Mouse (Mus musculus): ENCODE data around the gene Rps6ka1. TPM values are rescaled to one million over a fixed set of nuclear protein-coding genes. Genes with fewer than 3 reads are reported as not detected.

Rps6ka1 gene
- total and polyA plus RNA-seq, 2 experiments from 2014 or later = 20.4 to 30.9 TPM

DNA sequence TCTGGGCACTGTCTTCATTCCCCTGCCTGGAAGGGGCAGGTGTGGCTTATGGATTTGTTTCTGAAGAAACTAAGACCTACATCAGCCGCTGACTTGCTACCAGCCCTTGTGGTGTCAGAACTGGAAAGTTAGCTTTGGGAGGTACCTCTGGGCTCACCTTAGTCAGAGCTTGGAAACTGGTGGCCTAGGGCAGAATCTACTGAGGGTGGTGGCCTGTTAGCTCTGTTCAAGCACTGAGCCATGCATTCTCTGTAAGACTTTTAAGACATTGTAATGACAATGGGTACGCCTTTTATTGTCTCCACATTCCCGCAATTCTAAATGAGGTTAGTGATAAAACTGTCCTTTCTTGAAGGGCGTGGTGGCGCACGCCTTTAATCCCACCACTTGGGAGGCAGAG is 12.8 kb upstream of the Rps6ka1 start:
- no peak for ATAC-seq (ENCODE audit: low FRiP score)
- no peaks in the 10 kb centered on the region for H3K27me3 ChIP-seq (ENCODE audit: insufficient read depth, low read length)
- H3K27ac ChIP-seq (ENCODE audit: low read depth, low read length) = no peak overlapping the region
- no peak overlapping the region for H3K4me3 ChIP-seq (ENCODE audit: low read depth, low read length)
- H3K9me3 ChIP-seq (ENCODE audit: low read length) = no peaks in the 10 kb centered on the region
- no peak for DNase-seq (ENCODE audit: low spot score)
- WGBS = 90% methylated on average over 6 of the region's 6 CpGs
- TF ChIP-seq CTCF (IDR thresholded peaks at IDR 0.05) = no peak
- no peaks in the 10 kb centered on the region for H3K4me1 ChIP-seq (ENCODE audit: insufficient read depth, low read length)
- H3K4me2 ChIP-seq (ENCODE audit: low read depth, low read length, poor library complexity, severe bottlenecking) = no peak overlapping the region
- no peak overlapping the region for H3K9ac ChIP-seq (replicated peaks; ENCODE audit: low read length, poor library complexity, severe bottlenecking)
- no peaks in the 10 kb centered on the region for H3K36me3 ChIP-seq (ENCODE audit: insufficient read depth, low read length)

DNA sequence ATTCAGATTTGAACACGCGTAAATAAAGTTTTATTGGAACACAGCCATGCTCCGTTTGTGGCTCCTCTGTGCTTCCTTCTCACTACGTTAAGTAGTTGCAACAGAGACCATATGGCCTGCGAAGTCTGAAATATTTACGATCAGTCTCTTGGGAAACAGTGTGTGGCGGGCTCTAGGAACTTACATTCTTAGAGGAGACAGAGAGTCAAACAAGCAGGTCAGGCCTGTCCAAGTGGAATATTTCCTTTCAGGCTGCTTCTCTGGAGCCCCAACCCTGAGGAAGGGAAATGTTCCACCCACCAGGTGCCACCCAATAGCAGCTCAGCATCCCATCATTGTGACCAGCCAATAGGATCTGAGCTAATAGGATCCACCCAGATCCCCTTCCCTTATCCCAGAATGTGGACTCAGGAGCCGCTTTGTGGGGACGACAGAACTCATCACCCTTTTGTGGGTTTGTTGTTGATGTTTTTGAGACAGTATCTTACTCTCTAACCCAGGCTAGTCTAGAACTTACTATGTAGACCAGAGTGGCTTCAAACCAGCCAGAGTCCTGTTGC is 11.7 kb upstream of the Rps6ka1 start:
- TF ChIP-seq CTCF (IDR thresholded peaks at IDR 0.05) = no peak
- H3K36me3 ChIP-seq (ENCODE audit: insufficient read depth, low read length) = no peaks in the 10 kb centered on the region
- no peaks in the 10 kb centered on the region for H3K9me3 ChIP-seq (ENCODE audit: low read length)
- H3K27me3 ChIP-seq (ENCODE audit: insufficient read depth, low read length) = no peaks in the 10 kb centered on the region
- H3K4me1 ChIP-seq (ENCODE audit: insufficient read depth, low read length) = no peaks in the 10 kb centered on the region
- H3K4me3 ChIP-seq (ENCODE audit: low read depth, low read length) = no peak overlapping the region
- no peak for DNase-seq (ENCODE audit: low spot score)
- no peak for ATAC-seq (ENCODE audit: low FRiP score)
- no peak overlapping the region for H3K27ac ChIP-seq (ENCODE audit: low read depth, low read length)
- WGBS = 80% methylated on average over 9 of the region's 9 CpGs
- H3K4me2 ChIP-seq (ENCODE audit: low read depth, low read length, poor library complexity, severe bottlenecking) = no peak overlapping the region
- no peak overlapping the region for H3K9ac ChIP-seq (replicated peaks; ENCODE audit: low read length, poor library complexity, severe bottlenecking)

DNA sequence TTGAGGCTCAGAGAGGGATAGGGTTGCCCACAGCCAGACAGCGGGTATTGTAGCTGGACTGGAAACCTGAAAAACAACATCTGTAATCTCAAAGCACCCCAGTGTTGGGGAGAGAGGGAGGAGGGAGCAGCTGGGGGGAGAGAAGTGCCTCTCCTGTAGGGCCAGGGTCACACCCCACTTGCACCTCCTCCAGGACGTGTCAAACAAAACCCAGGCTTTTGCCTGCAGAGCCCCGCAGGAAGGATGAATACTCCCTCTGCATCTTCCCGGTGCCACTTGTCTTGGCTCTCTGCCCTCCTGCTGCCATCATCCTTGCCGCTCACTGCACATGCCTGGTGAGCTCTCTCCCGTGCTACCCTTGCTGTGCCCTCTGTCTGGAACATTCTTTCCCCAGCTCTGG is 10.6 kb upstream of the Rps6ka1 start:
- Histone ChIP-seq H3K9me3 (ENCODE audit: low read length) (no peaks in the 10 kb centered on the region), H3K4me3 (ENCODE audit: low read depth, low read length) (no peak overlapping the region), H3K36me3 (ENCODE audit: insufficient read depth, low read length) (no peaks in the 10 kb centered on the region), H3K9ac (replicated peaks; ENCODE audit: low read length, poor library complexity, severe bottlenecking) (no peak overlapping the region), H3K27me3 (ENCODE audit: insufficient read depth, low read length) (no peaks in the 10 kb centered on the region), H3K4me1 (ENCODE audit: insufficient read depth, low read length) (no peaks in the 10 kb centered on the region), H3K4me2 (ENCODE audit: low read depth, low read length, poor library complexity, severe bottlenecking) (no peak overlapping the region), H3K27ac (ENCODE audit: low read depth, low read length) (no peak overlapping the region)
- DNase-seq (ENCODE audit: low spot score) = no peak
- TF ChIP-seq CTCF (IDR thresholded peaks at IDR 0.05) = no peak
- ATAC-seq (ENCODE audit: low FRiP score) = no peak
- WGBS = 18% methylated on average over 6 of the region's 6 CpGs

DNA sequence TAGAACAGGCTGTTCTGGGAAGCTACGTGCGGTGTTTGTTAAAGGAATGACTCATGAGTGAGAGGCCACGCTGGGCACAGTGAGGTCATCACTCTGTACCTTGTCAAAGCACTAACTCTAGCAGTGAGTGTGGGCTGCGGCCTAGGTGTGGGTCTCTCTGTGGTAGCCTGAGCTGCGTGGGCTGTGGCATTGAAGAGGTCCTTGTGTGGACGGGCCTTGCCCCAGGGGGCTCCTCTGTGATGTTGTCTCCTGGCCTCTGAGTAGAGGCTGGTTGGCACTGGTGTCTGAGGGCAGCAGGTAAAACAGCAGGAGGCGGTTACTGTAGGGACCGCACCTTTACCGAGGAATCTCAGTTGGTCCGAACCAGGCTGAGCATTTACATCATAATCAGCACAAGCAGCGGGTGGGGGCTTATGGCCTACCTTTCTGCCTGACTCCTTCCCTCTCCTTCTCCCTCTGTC is 9.9 kb upstream of the Rps6ka1 start:
- DNase-seq (ENCODE audit: low spot score) (no peak), ATAC-seq (ENCODE audit: low FRiP score) (no peak)
- Histone ChIP-seq H3K4me2 (ENCODE audit: low read depth, low read length, poor library complexity, severe bottlenecking) (no peak overlapping the region), H3K4me3 (ENCODE audit: low read depth, low read length) (no peak overlapping the region), H3K27ac (ENCODE audit: low read depth, low read length) (no peak overlapping the region), H3K9ac (replicated peaks; ENCODE audit: low read length, poor library complexity, severe bottlenecking) (no peak overlapping the region), H3K27me3 (ENCODE audit: insufficient read depth, low read length) (no peaks in the 10 kb centered on the region), H3K36me3 (ENCODE audit: insufficient read depth, low read length) (no peaks in the 10 kb centered on the region), H3K9me3 (ENCODE audit: low read length) (no peaks in the 10 kb centered on the region), H3K4me1 (ENCODE audit: insufficient read depth, low read length) (no peaks in the 10 kb centered on the region)
- 69% methylated on average over 11 of the region's 11 CpGs for WGBS
- TF ChIP-seq CTCF (IDR thresholded peaks at IDR 0.05) = no peak

DNA sequence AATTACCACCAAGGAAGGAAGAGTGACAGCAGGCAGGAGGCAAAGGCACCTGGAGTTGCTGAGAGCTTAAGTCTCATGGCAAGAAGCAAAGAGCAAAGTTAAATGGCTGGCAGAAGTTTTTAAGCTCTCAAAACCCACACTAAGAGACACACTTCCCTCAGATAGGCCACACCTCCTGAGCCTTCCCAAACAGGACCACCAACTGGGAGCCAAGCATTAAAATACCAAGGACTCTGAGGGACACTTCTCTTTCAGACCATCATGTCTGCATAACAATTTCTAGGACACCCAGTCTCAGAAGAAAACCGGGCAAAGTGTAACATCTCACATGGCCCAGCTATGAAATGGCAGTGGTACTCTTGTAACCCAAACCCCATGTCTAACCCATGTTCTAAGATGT is 9.4 kb upstream of the Rps6ka1 start:
- ATAC-seq (ENCODE audit: low FRiP score) (no peak), DNase-seq (ENCODE audit: low spot score) (no peak)
- Histone ChIP-seq H3K27ac (ENCODE audit: low read depth, low read length) (no peak overlapping the region), H3K4me1 (ENCODE audit: insufficient read depth, low read length) (no peaks in the 10 kb centered on the region), H3K9me3 (ENCODE audit: low read length) (no peaks in the 10 kb centered on the region), H3K36me3 (ENCODE audit: insufficient read depth, low read length) (no peaks in the 10 kb centered on the region), H3K27me3 (ENCODE audit: insufficient read depth, low read length) (no peaks in the 10 kb centered on the region), H3K9ac (replicated peaks; ENCODE audit: low read length, poor library complexity, severe bottlenecking) (no peak overlapping the region), H3K4me3 (ENCODE audit: low read depth, low read length) (no peak overlapping the region), H3K4me2 (ENCODE audit: low read depth, low read length, poor library complexity, severe bottlenecking) (no peak overlapping the region)
- 88% methylated on average over 1 of the region's 1 CpGs for WGBS
- TF ChIP-seq CTCF (IDR thresholded peaks at IDR 0.05) = no peak

DNA sequence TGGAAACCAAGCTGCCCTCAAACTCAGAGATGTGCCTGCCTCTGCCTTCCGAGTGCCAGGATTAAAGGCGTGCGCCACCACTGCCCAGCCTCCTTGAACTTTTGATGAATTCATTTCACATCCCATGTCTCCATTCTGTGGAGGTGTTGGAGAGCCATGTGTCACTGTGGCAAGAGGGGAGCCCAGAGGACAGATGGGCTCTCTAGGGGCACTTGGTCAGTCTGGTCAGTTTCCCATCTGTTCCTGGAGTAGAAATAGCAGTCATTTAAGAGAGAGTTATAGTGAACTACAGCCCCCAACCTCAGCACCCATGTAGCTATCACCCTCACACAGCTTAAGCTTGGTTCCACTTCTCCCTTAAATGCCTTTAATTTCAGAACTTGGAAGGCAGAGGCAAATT is 8.4 kb upstream of the Rps6ka1 start:
- no peak overlapping the region for H3K4me3 ChIP-seq (ENCODE audit: low read depth, low read length)
- ATAC-seq (ENCODE audit: low FRiP score) = no peak
- H3K9me3 ChIP-seq (ENCODE audit: low read length) = no peaks in the 10 kb centered on the region
- H3K4me2 ChIP-seq (ENCODE audit: low read depth, low read length, poor library complexity, severe bottlenecking) = no peak overlapping the region
- no peak for DNase-seq (ENCODE audit: low spot score)
- no peaks in the 10 kb centered on the region for H3K4me1 ChIP-seq (ENCODE audit: insufficient read depth, low read length)
- no peaks in the 10 kb centered on the region for H3K36me3 ChIP-seq (ENCODE audit: insufficient read depth, low read length)
- WGBS = 96% methylated on average over 3 of the region's 3 CpGs
- H3K27ac ChIP-seq (ENCODE audit: low read depth, low read length) = no peak overlapping the region
- TF ChIP-seq CTCF (IDR thresholded peaks at IDR 0.05) = no peak
- H3K27me3 ChIP-seq (ENCODE audit: insufficient read depth, low read length) = no peaks in the 10 kb centered on the region
- no peak overlapping the region for H3K9ac ChIP-seq (replicated peaks; ENCODE audit: low read length, poor library complexity, severe bottlenecking)

Measured in midbrain, postnatal 0 days (tissue).